Mouse (Mus musculus) hindbrain, embryonic 16.5 days (tissue): ENCODE results near the gene Pipox. TPM values are rescaled to one million over a fixed set of nuclear protein-coding genes. Genes with fewer than 3 reads are reported as not detected.

Experiments used
- ATAC-seq: fragments of 200-750 bp; cut with Nextera tagmentation; 2 replicates; pipeline ENCODE4 v1.8.0; 2017; ENCODE audit warnings: moderate TSS enrichment, moderate library complexity
- H3K27ac ChIP-seq: fragments of 300-500 bp; sonication (generic); 2 replicates; pipeline ENCODE4 v1.5.1; 2014; ENCODE audit warnings: low read depth, mild to moderate bottlenecking, control low read depth, low read length, moderate library complexity
- H3K27me3 ChIP-seq: fragments of 300-500 bp; sonication (generic); replicated peaks from 2 replicates; pipeline ENCODE4 v1.6.1; 2014; ENCODE audit warnings: low read length; ENCODE audit not compliant: control insufficient read depth, insufficient read depth
- H3K36me3 ChIP-seq: fragments of 300-500 bp; sonication (generic); 2 replicates; pipeline ENCODE4 v1.6.1; 2014; ENCODE audit warnings: mild to moderate bottlenecking, low read length, moderate library complexity, mixed read lengths; ENCODE audit not compliant: control insufficient read depth, insufficient read depth
- H3K4me1 ChIP-seq: fragments of 300-500 bp; sonication (generic); 2 replicates; pipeline ENCODE4 v1.6.1; 2014; ENCODE audit warnings: low read depth, low read length; ENCODE audit not compliant: control insufficient read depth, insufficient read depth
- H3K4me2 ChIP-seq: fragments of 300-500 bp; sonication (generic); 2 replicates; pipeline ENCODE4 v1.6.1; 2014; ENCODE audit warnings: mild to moderate bottlenecking, low read length, control low read depth, moderate library complexity
- H3K4me3 ChIP-seq: fragments of 300-500 bp; sonication (generic); 2 replicates; pipeline ENCODE4 v1.5.1; 2014; ENCODE audit warnings: mild to moderate bottlenecking, low read length, control low read depth, moderate library complexity
- H3K9ac ChIP-seq: fragments of 300-500 bp; sonication (generic); 2 replicates; pipeline ENCODE4 v1.6.1; 2014; ENCODE audit warnings: low read depth, mild to moderate bottlenecking, control low read depth, low read length, moderate library complexity
- H3K9me3 ChIP-seq: fragments of 300-500 bp; sonication (generic); 2 replicates; pipeline ENCODE4 v1.6.1; 2014; ENCODE audit warnings: mild to moderate bottlenecking, low read length, moderate library complexity; ENCODE audit not compliant: control insufficient read depth
- WGBS: fragments of 180-500 bp; shearing (Covaris S2); extraction: QIAGEN DNeasy Blood & Tissue Kit; methylation state at CpG from one replicate; pipeline ENCODE4 v1.1.7; 2014; 5-methylcytosine and 5-hydroxymethylcytosine counted together
- polyA plus RNA-seq: library from polyadenylated mRNA; unstranded; fragments of >200 nt; fragmentation: Nextera tagmentation; extraction: Ambion mirVana; gene quantifications from 2 replicates; pipeline ENCODE4 v1.2.1, GENCODE M21; 2015

The Pipox gene
- polyA plus RNA-seq, 1 experiment from 2014 or later = 5.9 TPM

GRCm38 (mm10) chr11:77849151-77849550 is 44.7 kb downstream of the Pipox start:
- no peak overlapping the region for H3K4me2 ChIP-seq
- no peak for ATAC-seq
- H3K27me3 ChIP-seq = no peaks in the 10 kb centered on the region
- H3K9ac ChIP-seq = no peak overlapping the region
- H3K36me3 ChIP-seq = peaks cover 18% of the 10 kb centered on the region
- no peaks in the 10 kb centered on the region for H3K9me3 ChIP-seq
- H3K27ac ChIP-seq = peak overlapping the region; percentile 40; the same call in 1 of the 2 replicates
- H3K4me3 ChIP-seq = no peak overlapping the region
- WGBS = 77% methylated on average over 7 of the region's 7 CpGs
- H3K4me1 ChIP-seq = peaks cover 50% of the 10 kb centered on the region

DNA sequence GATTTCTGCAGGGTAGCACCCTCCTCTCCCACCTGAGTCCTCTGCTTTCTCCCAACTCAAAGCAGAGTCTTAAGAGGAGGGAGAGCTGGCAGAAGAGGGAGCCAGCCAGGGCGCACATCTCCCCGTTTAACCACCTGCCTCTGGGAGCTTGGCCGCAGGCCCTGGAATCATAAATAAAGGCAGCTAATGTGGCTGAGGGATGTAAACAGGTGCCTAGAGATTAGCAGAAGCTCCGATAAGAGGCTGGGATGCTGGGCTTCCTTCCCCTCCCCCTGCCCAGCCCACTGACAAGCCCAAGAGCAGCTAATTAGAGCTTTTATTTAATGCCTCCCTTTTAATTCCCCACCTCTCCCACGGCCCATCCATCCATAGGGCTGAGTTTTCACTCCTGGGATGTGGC is 45.8 kb downstream of the Pipox start:
- H3K36me3 ChIP-seq = peaks cover 16% of the 10 kb centered on the region
- ATAC-seq = no peak
- 15% methylated on average over 5 of the region's 5 CpGs for whole genome bisulfite sequencing
- no peak overlapping the region for H3K4me3 ChIP-seq
- no peak overlapping the region for H3K9ac ChIP-seq
- no peak overlapping the region for H3K4me2 ChIP-seq
- peaks cover 46% of the 10 kb centered on the region for H3K4me1 ChIP-seq
- H3K27me3 ChIP-seq = no peaks in the 10 kb centered on the region
- peak overlapping the region; percentile 29; the same call in 1 of the 2 replicates for H3K27ac ChIP-seq
- no peaks in the 10 kb centered on the region for H3K9me3 ChIP-seq

DNA sequence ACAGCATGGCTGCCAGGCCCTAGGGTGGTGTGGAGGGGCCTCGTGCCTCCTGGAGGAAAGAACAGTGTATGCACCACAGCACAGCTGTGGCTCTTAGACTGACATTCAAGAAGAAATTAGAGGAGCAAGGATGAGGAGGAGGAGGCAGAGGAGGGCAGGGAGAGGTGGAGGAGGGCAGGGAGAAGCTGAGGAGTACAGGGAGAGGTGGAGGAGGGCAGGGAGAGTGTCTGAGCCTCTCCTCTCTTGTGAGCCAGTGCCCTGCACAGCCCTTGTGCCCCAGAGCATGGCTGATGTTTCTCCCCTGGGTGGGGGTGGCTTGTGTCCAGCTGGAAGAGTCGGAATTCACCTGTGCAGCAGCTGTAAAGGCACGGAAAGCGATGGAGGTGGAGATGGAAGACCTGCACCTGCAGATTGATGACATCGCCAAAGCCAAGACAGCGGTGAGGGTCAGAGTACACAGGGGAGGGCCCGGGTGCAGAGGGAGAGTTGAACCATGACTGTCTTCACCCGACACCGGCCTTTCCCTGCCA is 46.2 kb downstream of the Pipox start:
- peaks cover 18% of the 10 kb centered on the region for H3K36me3 ChIP-seq
- no peaks in the 10 kb centered on the region for H3K27me3 ChIP-seq
- no peak overlapping the region for H3K4me3 ChIP-seq
- peak overlapping the region; percentile 1 for H3K27ac ChIP-seq
- no peaks in the 10 kb centered on the region for H3K9me3 ChIP-seq
- H3K4me2 ChIP-seq = no peak overlapping the region
- 48% methylated on average over 9 of the region's 9 CpGs for WGBS
- ATAC-seq = no peak
- H3K9ac ChIP-seq = 0 out of 2 replicates have a peak overlapping the region, but pooled peaks have one; percentile 1
- H3K4me1 ChIP-seq = peaks cover 46% of the 10 kb centered on the region

DNA sequence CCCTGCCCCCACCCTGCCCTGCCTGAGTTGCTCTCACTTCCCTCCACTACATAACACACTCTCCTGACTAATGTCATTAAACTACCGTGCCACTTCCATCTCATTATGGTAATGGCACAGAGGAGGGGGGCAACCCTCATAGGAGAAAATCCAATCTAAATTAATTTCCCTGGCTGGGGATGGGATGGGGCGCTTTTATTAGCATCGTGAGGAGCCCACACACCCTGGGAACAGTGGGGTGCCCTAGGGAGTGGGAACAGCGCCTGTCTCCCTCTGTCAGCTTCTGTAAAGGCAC is 50.0 kb downstream of the Pipox start:
- Histone ChIP-seq H3K4me2 (no peak overlapping the region), H3K4me1 (peaks cover 20% of the 10 kb centered on the region), H3K9me3 (no peaks in the 10 kb centered on the region), H3K9ac (no peak overlapping the region), H3K27ac (peak overlapping the region; percentile 19; the same call in 1 of the 2 replicates), H3K4me3 (no peak overlapping the region), H3K36me3 (peaks cover 21% of the 10 kb centered on the region), H3K27me3 (no peaks in the 10 kb centered on the region)
- 26% methylated on average over 4 of the region's 4 CpGs for WGBS
- ATAC-seq = peak; percentile 31; the same call in 1 of the 2 replicates

DNA sequence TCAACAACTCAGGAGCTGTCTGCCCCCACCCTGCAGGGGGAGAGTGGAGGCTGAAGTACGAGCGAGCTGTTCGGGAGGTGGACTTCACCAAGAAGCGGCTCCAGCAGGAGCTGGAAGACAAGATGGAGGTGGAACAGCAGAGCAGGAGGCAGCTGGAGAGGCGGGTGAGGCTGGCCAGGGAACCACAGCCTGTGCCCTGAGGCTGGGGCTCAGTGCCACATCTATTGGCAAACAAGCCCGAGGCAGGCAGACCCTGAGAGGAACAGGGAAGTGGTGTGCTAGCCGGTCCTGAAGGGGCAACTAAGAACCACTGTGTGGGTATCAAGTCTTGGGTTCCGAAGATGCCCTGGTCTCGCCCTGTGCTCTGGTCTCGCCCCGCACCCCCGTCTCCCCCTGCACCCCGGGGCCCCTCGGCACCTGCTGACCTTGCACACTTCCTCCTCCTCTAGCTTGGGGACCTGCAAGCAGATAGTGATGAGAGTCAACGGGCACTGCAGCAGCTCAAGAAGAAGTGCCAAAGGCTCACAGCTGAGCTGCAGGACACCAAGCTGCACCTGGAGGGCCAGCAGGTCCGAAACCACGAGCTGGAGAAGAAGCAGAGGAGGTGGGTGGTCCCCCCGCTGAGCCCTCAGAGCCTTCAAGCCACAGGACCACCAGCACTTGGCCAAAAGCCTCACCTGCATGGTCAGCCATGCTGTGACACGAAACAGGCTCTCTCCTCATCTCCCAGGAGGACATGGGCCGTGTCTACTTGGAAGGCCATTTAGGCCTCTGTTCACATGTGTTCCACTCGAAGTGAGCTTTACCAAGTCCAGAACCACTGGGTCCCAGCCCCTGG is 50.6 kb downstream of the Pipox start:
- Histone ChIP-seq H3K9me3 (no peaks in the 10 kb centered on the region), H3K27me3 (no peaks in the 10 kb centered on the region), H3K4me3 (no peak overlapping the region), H3K36me3 (peaks cover 21% of the 10 kb centered on the region), H3K4me2 (no peak overlapping the region), H3K27ac (no peak overlapping the region; the same call in 1 of the 2 replicates), H3K9ac (no peak overlapping the region), H3K4me1 (peaks cover 15% of the 10 kb centered on the region)
- no peak for ATAC-seq
- WGBS = 81% methylated on average over 21 of the region's 21 CpGs

DNA sequence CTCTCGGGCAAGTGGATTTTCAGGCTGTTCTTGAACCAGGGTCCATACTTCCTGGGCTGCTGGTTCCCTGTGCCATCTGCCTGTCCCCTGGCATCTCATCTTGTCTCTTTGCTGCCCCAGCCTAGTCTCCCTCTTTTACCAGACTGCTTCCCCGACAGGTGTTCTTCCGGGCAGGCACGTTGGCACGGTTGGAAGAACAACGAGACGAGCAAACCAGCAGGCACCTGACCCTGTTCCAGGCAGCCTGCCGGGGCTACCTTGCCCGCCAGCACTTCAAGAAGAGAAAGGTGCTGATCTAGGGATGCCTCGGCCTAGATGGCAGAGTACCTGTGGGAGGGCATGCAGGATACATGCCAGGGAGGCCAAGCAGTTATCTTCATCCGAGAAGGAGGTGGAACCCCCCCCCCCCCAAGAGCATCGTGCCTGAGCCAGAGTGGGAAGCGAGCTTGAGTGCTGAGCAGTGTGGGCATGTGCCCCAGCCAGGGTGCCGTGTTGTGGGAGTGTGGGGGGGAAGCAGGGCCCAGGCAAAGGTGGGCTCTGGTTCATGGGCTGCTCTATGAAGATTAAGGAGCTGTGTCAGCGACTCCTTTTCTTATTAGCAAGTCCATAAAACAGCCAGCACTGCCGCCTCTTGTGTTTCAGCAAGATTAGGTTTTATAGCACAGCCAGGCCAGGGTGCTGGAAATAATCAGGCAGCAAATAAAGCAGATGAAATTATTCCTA is 53.2 kb downstream of the Pipox start:
- no peak overlapping the region for H3K4me3 ChIP-seq
- H3K4me1 ChIP-seq = peaks cover 6% of the 10 kb centered on the region; the same call in 1 of the 2 replicates
- H3K36me3 ChIP-seq = peaks cover 22% of the 10 kb centered on the region
- no peak for ATAC-seq
- 75% methylated on average over 16 of the region's 16 CpGs for WGBS
- H3K27ac ChIP-seq = peak overlapping the region; percentile 46
- no peak overlapping the region; the same call in 1 of the 2 replicates for H3K9ac ChIP-seq
- no peaks in the 10 kb centered on the region for H3K9me3 ChIP-seq
- H3K4me2 ChIP-seq = no peak overlapping the region
- H3K27me3 ChIP-seq = no peaks in the 10 kb centered on the region

- H3K4me1 ChIP-seq = peaks cover 6% of the 10 kb centered on the region; the same call in 1 of the 2 replicates
- H3K27ac ChIP-seq = no peak overlapping the region
- 83% methylated on average over 5 of the region's 5 CpGs for WGBS
- H3K4me3 ChIP-seq = no peak overlapping the region
- no peaks in the 10 kb centered on the region for H3K27me3 ChIP-seq
- peaks cover 17% of the 10 kb centered on the region for H3K36me3 ChIP-seq
- H3K9ac ChIP-seq = no peak overlapping the region
- H3K9me3 ChIP-seq = no peaks in the 10 kb centered on the region
- no peak for ATAC-seq
- no peak overlapping the region for H3K4me2 ChIP-seq
These were observed 56.0 kb downstream of the Pipox start for GRCm38 (mm10) chr11:77837856-77838255.

DNA sequence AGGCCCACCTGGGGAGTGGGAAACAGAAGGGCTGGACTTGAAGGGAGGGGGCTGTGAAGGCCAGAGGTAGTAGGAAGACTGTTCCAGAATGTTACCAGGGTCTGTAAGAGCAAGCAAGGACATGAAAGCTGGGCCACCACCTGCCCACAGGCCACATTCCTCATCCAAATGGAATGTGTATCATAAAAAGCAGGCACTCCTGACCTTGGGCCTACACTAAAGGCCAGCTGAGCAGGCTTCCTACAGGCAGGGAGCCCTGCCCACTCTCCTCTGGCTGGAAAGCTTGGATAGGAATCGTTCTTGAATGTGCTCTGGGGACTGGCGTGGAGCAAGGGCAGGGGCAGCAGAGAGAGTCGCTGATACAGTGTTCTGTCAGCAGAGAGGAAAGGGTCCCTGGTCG is 57.1 kb downstream of the Pipox start:
- peaks cover 6% of the 10 kb centered on the region; the same call in 1 of the 2 replicates for H3K4me1 ChIP-seq
- H3K4me2 ChIP-seq = no peak overlapping the region
- no peaks in the 10 kb centered on the region for H3K9me3 ChIP-seq
- no peaks in the 10 kb centered on the region for H3K27me3 ChIP-seq
- no peak overlapping the region for H3K9ac ChIP-seq
- ATAC-seq = no peak
- no peak overlapping the region for H3K4me3 ChIP-seq
- no peak overlapping the region for H3K27ac ChIP-seq
- peaks cover 18% of the 10 kb centered on the region for H3K36me3 ChIP-seq
- WGBS = 62% methylated on average over 4 of the region's 4 CpGs

- Histone ChIP-seq H3K27me3 (no peaks in the 10 kb centered on the region), H3K4me3 (no peak overlapping the region), H3K4me2 (no peak overlapping the region), H3K4me1 (peaks cover 6% of the 10 kb centered on the region; the same call in 1 of the 2 replicates), H3K27ac (no peak overlapping the region), H3K36me3 (peaks cover 16% of the 10 kb centered on the region), H3K9ac (no peak overlapping the region), H3K9me3 (no peaks in the 10 kb centered on the region)
- 48% methylated on average over 5 of the region's 5 CpGs for WGBS
- ATAC-seq = no peak
These were observed 57.6 kb downstream of the Pipox start for GRCm38 (mm10) chr11:77836290-77836689.
